Mouse (Mus musculus): ENCODE data around the gene Atxn2.

GRCm38 (mm10) chr5:121842665-121843118 is 131.6 kb downstream of the Atxn2 start:
- TF ChIP-seq CTCF (IDR thresholded peaks at IDR 0.05; ENCODE audit: extremely low read depth, insufficient read depth, low read length), result peak; percentile 69
- no peak for TF ChIP-seq POLR2A (IDR thresholded peaks at IDR 0.05; ENCODE audit: extremely low read depth, insufficient read depth, low read length)
